Mouse (Mus musculus) megakaryocyte progenitor cell, adult 5-6 weeks (primary cell): ENCODE measurements at regions not wholly inside any gene's neighbourhood (a gene's known extent, or its start where the extent isn't known, plus 50 kb on each side); places are given as distances from the start of the nearest gene placed in this dataset.
A peak's percentile ranks its signal among the peaks of the same experiment; 100 is the strongest.
"Not testable (repeated sequence)": the region's sequence is repeated elsewhere in the genome, so short reads cannot be mapped to it uniquely, and the experiment has no call there.

Experiments
- ATAC-seq: replicated peaks from 2 replicates; pipeline ENCODE4 v1.8.0; 2016; ENCODE audit warnings: mild to moderate bottlenecking, moderate TSS enrichment, inconsistent platforms; ENCODE audit not compliant: poor library complexity

DNA sequence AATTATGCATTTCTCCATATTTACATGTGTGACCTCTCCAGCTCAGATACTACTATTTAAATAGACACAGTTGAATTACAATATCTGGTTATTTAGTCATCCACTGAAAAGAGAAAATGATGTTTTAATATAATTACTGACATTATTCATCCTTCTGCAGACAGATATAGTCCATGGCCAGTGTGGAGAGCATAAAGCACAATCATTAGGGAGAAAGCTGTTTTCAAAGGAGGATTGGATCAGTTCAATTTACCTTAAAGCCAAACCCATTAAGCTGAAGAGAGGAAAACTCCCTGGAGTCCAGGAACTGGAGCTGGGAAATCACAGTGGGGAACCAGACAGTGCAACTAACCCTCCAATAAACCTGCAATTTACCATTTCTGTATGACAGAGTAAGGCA lies 339.8 kb upstream of the Rgs17 start:
- no peak for ATAC-seq

DNA sequence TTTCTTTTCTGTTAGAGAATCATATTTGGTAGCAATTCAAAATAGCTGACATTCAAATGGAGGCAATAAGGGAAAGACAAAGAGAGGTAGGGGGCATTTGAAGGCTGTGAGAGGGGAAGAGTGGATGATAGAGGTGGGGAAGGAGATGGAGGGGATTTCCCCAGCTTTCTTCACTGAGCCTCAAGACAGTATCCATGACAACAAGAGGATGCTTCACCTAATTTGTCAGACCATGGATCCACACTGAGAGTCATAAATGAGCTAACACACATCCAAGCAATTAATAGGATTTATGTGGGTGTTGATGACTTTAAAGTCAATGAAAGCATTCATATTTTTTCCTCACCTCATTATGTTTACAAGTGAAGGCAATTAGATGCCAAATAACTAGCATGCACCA lies 343.5 kb upstream of the Rgs17 start:
- no peak for ATAC-seq

DNA sequence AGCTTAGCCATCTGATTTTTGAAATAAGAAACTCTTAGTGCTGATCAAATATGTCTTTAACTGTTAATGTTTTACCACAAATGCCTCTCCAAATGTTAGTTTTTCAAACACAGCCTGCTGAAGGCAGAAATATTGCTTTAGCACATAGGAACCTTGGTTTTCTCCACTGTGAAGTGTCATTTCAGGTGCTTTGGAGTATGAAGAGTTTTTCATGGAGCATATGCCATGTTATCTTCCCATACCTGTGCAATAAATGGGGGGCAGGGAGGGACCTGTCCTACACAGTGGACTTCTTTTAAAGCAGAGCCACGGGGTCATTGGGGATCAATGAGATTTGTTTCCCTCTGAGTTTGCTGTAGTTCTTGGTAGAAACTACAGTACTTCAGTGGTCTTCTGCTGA lies 369.2 kb upstream of the Rgs17 start:
- no peak for ATAC-seq

DNA sequence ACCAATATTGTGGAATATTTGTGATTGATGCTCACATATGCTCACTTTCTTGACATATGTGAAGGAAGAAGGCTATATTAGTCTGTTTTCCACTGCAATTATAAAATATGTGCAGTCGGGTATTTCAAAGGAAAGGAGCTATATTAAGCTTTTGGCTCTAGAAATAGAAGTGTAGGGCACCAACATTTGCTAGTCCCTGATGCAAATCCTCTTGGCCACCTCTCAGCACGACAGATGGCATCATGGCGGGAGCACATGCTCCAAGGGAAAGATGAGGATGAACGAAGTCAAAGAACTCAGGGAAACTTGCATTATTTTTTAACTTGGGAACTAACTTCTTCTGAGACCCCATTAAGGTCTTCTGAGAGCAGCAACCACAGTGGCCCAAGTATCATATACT lies 374.4 kb upstream of the Rgs17 start:
- no peak for ATAC-seq

DNA sequence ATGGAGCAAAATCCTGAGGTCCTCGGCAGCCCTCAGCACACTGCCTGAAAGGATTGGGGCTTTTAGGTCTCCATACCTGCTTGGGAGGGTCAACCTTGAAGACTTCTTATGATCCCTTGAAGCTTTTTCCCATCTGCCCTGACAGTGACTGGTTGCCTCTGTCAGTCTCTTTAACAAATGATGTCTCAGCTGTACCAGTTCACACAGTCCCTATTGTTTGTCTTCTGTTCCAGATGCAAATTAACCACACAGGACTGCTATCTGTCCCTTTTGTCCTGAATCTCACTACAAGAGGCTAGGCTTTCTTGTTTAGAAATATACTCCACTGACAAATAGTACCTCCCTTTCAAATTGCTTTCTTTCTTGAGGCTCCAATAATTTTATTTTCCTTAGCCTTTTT lies 375.6 kb upstream of the Rgs17 start:
- no peak for ATAC-seq

DNA sequence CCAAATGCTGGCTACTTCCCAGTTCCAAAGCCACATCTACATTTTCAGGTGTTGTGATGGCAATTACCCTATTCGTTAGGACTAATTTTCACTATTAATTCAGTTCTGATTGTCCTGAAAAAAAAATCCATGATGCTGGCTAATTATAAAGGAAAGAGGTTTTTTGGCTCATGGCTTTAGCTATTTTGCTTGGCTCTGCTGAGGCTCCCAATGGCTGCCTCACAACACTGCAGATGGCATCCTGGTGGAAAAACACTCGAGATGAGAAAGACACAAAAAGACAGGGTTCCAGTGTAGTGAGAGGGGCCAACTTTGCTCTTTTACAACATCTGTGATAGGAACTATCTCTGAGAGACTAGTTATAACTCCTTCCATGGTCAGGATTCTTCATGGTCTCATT lies 376.5 kb upstream of the Rgs17 start:
- ATAC-seq: no peak

DNA sequence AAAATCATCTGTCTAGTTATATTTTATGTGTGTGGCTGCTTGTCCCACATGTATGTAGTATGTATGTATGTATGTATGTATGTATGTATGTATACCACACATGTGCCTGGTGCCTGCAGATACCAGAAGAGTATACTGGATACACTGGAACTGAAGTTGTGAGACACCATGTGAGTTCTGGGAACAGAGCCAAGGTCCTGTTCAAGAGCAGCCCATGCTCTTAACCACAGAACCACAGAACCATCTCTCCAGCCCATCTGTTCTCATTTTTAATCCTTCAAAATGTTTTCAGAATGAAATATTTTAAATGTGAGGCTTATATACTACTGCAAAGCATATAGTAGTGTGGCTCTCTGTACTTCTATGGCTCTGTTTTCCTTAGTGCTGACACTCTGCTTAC lies 379.3 kb upstream of the Rgs17 start:
- peak; percentile 87 for ATAC-seq

DNA sequence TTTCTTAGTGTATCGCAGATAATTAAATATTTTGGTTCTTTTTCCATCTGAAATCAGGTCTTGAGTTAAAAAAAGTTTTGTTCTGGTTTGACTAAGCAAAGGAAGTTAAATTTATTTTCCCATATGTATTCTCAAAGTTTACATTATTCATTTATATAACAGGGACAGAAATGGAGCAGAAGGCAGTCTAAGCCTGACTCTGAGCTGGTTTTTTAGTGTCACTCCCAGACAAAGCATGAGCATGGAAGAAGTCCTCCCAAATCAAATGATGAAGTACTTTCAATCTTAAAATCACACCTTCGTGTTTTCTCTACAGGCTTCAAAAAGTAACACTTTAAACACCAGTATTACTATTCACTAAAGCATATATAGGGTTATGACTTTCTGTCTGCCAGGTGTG lies 387.2 kb upstream of the Rgs17 start:
- ATAC-seq: no peak

DNA sequence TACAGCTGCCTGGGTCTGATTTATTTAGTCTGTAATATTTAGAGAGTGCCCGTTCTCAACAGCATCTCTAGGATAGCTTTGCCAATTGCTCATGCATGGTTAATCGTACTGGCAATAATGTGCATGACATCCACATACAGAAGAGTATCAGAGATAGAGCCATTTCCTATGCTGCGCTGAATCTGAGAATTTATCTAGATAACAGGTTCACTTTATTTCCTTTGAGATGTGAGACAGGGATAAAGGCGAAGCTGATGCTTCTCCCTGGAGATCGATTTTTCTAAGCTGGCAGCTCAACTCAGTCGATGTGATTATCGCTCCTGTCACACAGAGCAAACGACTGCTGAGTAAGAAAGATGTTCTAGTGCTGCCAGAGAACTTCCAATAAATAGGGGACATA lies 416.7 kb upstream of the Oprm1 start:
- ATAC-seq: no peak

DNA sequence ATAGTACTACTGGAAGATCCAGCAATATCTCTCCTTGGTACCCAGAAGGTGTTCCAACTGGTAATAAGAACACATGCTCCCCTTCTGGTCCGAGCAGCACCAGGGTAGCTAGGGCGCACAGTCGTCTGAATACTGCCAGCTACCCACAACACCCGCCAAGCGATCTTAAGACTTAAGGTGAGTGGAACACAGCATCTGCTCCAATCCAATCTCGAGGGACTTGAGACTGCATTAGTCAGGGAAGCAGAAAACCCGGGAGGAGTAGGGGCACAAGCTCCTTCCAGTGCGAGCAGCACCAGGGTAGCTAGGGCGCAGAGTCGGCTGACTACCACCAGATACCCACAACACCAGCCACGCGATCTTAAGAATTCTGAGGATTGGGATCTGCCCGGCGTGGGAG lies 409.1 kb upstream of the Oprm1 start:
- not testable (repeated sequence) for ATAC-seq

DNA sequence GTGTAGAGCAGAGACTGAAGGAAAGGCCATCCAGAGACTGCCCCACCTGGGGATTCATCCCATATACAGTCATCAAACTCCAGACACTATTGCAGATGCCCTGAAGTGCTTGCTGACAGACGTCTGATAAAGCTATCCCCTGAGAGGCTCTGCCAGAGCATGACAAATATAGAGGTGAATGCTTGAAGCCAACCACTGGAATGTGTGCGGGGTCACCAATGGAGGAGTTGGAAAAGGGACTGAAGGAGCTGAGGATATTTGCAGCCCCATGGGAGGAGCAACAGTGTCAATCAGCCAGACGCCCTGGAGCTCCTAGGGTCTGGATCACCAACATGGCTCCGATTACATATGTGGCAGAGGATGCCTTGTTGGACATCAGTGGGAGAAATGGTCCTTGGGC lies 392.1 kb upstream of the Oprm1 start:
- no peak for ATAC-seq

DNA sequence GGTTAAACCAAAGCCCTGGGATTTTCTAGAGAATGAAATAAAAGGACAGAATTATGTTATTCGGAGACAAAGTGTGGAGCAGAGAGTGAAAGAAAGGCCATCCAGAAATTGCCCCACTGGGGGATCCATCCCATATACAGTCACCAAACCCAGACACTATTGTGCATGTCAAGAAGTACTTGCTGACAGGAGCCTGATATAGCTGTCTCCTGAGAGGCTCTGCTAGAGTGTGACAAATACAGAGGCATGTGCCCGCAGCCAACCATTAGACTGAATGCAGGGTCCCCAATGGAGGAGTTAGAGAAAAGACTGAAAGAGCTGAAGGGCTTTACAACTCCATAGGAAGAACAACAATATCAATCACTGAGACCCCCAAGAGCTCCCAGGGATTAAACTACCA lies 386.6 kb upstream of the Oprm1 start:
- no peak for ATAC-seq

DNA sequence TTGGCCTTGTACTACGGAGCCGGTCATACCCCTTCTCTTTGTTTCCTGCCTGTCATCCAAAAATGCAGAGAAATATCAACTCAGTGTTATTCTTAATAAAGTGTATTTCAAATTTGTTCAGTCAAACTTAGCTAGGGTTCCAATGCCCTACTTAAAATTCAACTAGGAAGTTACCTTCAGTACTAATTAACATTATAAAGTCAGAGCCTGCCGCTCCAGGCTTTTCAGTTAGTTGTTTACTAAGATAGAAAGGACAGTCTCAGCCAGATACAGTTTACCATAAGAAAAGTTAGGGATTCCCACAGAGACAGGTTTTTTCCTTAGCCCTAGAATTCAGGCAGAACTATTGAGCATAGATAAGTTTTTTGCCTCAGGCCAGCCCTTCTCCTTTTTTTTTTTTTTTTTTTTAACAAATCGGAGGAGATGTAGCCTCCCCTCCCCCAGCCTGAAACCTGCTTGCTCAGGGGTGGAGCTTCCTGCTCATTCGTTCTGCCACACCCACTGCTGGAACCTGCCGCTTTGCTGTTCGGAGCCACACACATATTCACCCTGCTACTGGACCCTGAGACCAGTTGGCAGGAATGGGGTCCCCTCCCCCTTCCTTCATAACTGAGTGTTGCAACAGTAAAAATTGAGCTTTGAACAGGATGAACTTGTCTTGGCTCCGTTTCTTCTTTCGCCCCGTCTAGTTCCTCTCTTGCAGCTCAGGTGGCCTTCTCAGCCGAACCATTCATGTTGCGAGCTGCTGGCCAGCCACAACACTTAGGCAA lies 340.8 kb upstream of the Oprm1 start:
- ATAC-seq: peak; percentile 54

DNA sequence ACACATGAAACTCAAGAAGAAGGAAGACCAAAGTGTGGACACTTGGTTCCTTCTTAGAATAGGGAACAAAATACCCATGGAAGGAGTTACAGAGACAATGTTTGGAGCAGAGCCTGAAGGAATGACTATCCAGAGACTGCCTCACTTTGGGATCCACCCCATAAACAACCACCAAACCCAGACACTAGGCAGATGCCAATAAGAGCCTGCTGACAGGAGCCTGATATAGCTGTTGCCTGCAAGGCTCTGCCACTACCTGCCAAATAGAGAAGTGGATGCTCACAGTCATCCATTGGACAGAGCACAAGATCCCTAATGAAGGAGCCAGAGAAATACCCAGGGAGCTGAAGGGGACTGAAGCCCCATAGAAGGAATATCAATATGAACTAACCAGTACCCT lies 340.1 kb upstream of the Oprm1 start:
- not testable (repeated sequence) for ATAC-seq

DNA sequence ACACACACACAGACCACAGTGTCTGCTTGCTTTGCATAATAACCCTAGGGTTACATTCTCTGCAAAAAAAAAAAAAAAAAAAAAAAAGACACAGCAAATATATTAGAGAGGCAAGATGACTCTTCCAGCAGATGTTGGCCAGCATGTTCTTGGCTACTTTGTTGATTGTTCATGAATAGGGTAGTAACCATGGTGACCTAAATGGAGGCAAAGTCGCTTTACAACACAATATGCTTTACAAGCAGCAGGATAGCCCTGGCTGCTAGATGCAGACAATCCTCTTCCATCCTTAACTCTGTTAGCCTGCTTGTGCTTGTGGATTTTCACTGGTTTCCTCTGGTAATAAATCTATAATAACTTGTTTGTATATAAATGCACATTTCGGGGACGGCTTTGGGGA lies 292.5 kb upstream of the Oprm1 start:
- no peak for ATAC-seq

DNA sequence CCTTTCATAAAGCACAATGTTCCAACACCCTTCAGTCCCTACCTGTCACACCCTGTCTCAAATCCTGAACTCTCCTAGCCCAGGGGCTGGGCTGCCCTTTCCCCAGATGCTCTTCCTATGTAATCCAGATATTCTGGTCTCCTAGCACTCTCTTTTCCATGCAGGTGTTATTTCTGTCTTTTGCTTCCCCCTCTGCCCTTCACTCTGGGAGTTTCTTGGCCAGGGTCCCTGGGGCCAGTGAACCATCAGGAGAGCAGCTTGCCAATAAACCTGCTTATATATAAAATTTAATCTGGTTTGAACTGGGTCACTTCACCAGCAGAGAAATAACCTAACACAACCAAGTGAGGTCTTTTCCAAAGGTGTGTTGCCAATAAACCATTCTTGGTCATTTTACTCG lies 278.0 kb upstream of the Oprm1 start:
- ATAC-seq: no peak

DNA sequence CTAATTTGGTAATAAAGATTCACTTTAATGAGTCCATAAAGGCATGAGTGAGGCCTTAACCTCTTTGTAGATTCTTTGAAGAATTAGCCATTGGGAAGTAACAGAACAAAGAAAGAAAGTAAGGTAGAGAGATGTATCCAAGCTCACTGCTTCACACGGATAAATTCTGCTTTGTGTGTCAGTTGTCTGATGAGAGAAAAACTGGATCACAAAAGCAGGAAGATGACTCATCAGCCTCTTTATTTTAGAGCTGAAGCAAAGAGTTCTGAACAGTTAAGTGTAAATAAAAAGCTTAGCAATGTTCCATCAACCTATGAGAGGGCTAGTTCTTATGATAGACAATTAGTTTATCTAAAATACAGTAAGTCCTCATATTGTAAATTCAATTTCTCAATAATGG lies 269.7 kb upstream of the Oprm1 start:
- ATAC-seq: no peak

DNA sequence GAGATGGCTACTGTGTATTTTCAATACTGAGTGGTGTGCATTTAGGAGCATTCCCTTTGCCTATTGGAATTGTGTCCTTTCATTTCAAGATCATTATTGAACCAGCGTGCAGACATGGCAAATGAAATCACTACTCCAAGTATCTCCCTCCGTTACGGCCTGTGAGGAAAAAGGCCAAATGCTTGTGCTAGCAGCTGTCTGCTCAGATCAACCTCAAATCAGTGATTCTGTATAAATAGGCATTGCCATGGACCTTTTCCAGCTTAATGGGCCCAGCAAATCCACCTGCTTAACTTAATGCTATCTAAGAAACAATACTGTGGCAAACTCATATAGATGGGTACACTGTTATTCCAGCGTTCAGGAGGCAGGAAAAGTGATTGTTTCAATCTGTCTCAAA lies 265.6 kb upstream of the Oprm1 start:
- ATAC-seq: no peak

DNA sequence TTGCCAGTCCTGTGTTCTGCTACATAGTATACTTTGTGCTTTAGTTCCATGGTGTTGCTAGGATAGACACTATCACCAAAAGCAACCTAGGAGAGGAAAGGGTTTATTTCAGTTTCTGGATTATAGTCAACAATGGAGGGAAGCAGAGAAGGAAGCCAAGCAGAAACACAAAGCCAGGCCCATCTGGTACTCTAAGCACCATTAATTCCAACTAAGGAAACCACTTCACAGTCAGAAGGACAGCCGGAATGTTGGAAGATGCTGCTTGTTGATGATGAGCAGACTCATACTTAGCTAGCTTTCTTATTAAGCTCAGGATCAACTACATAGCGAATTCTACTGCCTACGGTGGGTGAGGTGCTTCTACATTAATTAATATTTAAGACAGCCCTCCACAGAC lies 263.2 kb upstream of the Oprm1 start:
- ATAC-seq: no peak

DNA sequence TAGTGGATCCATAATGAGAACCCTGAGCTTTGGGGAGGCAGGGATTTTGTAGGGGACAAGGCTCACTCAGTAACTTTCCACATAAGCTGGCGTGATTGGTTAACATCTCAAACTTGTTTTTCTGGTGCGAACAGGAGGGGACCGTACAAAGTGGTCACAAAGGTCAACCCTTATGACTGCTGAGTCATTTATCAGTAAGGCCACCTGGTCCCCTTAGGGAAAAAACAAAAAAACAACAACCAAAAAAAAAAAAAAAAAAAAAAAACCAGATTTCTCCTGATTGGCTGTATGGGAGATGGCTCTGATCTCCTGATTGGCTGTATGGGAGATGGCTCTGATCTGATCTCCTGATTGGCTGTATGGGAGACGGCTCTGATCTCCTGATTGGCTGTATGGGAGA lies 244.0 kb upstream of the Oprm1 start:
- no peak for ATAC-seq

DNA sequence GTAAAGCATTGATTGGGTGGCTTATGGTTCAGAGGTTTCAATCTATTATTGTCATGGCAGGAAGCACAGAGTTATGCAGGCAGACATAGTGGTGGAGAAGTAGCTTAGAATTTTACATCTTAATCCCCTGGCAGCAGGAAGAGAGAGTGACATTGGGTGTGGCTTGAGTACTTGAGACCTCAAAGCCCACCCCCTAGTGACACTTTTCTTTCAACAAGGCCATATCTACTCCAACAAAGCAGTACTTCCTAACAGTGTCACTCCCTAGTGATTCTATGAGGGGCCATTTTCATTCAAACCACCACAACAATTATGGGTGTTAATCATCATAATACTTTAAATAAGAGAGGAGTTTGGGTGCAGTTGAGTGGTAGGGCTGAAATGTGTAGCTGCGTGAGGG lies 195.8 kb upstream of the Oprm1 start:
- ATAC-seq: no peak

DNA sequence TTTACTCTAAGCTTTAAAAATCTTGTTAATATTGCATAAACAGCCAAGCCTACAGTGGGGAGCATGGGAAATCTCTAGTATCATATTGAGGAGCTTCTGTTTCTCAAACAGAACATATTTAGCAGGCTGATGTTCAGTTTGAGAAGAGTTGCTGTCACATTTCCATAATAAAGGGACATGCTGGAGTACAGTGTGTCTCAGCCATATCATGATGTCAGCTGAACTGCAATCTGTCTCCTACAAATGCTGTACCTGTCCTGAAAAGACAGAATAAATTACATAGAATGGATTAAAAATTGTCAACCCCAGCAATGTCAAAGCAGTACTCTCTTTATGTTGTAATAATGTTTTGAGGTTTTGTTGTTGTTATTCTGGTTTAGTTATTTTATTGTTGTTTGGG lies 179.7 kb upstream of the Oprm1 start:
- ATAC-seq: no peak

DNA sequence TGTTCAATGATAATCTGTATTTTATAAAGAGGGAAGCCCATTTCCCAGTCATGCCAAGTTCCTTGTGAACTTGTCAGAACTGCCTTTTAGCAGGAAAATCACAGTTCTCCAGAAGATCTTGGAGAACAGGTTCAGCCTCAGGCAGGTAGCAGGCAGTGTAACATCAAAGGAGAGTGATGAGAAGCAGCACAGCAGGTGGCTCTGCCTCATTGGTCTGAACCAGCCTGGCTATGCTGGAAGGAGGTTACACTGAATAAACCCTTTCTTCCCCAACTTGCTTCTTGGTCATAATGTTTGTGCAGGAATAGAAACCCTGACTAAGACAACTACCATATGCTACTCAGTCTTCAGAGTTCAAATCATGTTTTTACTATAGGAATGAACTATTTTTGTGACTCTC lies 172.5 kb upstream of the Oprm1 start:
- not testable (repeated sequence) for ATAC-seq

DNA sequence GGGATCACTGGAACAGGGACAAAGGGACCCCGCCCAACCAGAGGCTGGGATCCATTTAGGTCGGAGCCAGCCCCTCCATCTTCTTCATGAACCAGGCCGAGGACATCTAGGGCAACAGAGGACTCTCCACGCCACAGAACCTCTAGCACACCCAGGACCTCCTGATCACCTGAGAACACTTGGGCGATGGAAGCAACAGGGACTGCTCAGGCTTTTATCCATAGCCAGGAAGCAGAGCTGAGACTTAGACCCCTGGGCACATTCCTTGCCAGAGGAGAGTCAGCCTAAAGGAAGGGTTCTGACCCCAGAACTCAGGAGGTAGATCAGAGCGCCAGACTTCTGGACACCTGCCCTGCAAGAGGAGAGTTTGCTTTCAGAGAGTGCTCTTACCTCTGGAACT lies 168.1 kb upstream of the Oprm1 start:
- no peak for ATAC-seq
